8 mouse cellular contexts compared by ENCODE assay signal in genomic region chr10:80741634-80742179, GRCm38 (mm10). TPM values are rescaled to one million over a fixed set of nuclear protein-coding genes. Genes with fewer than 3 reads are reported as not detected.
A peak's percentile ranks its signal among the peaks of the same experiment; 100 is the strongest.
DNase-seq lines count a peak whose midpoint lies in the region; ATAC-seq and TF ChIP-seq lines count a peak whose summit lies in the region.

No protein-coding gene starts in this region.

- H3K9ac ChIP-seq in kidney, embryonic 16.5 days (replicated peaks; ENCODE audit: low read length), result peak overlapping the region; percentile 97
- peak overlapping the region; percentile 97 for H3K9ac ChIP-seq in forebrain, embryonic 12.5 days
- H3K9ac ChIP-seq in liver, embryonic 11.5 days (ENCODE audit: low read depth, low read length), result peak overlapping the region; percentile 96
- peak overlapping the region; percentile 97 for H3K9ac ChIP-seq in stomach, postnatal 0 days (ENCODE audit: low read length)

- TF ChIP-seq EP300 in stomach, postnatal 0 days (optimal IDR thresholded peaks at IDR 0.05), result no peak

- TF ChIP-seq CTCF in bone marrow, adult 2 months (IDR thresholded peaks at IDR 0.05; ENCODE audit: control insufficient read depth, insufficient read depth, low read length), result no peak
- peak; percentile 8; the same call in 1 of the 2 replicates for TF ChIP-seq CTCF in stomach, postnatal 0 days (IDR thresholded peaks at IDR 0.05; ENCODE audit: low read depth)

- peak overlapping the region; percentile 95 for H3K4me2 ChIP-seq in kidney, embryonic 16.5 days (replicated peaks; ENCODE audit: low read depth, low read length)
- H3K4me2 ChIP-seq in forebrain, embryonic 12.5 days, result peak overlapping the region; percentile 96
- peak overlapping the region; percentile 99 for H3K4me2 ChIP-seq in liver, embryonic 11.5 days
- H3K4me2 ChIP-seq in stomach, postnatal 0 days (replicated peaks; ENCODE audit: low read depth), result peak overlapping the region; percentile 90

- H3K27ac ChIP-seq in kidney, embryonic 16.5 days (ENCODE audit: low read length), result peak overlapping the region; percentile 76; the same call in 1 of the 2 replicates
- H3K27ac ChIP-seq in bone marrow, adult 2 months (ENCODE audit: control insufficient read depth, insufficient read depth, low read depth, low read length, poor library complexity), result peak overlapping the region; percentile 46
- peak overlapping the region; percentile 89 for H3K27ac ChIP-seq in forebrain, embryonic 12.5 days
- H3K27ac ChIP-seq in liver, embryonic 11.5 days (ENCODE audit: low read depth, low read length), result peak overlapping the region; percentile 86
- peak overlapping the region; percentile 88 for H3K27ac ChIP-seq in stomach, postnatal 0 days (replicated peaks)

- TF ChIP-seq POLR2A in bone marrow, adult 2 months (IDR thresholded peaks at IDR 0.05; ENCODE audit: borderline replicate concordance, control insufficient read depth, low read depth, low read length), result no peak

- under 1% methylated on average over 46 of the region's 46 CpGs for WGBS in kidney, embryonic 16.5 days
- under 1% methylated on average over 46 of the region's 46 CpGs for WGBS in bone marrow, adult 2 months
- WGBS in forebrain, embryonic 12.5 days, result 0% methylated on average over 40 of the region's 46 CpGs
- under 1% methylated on average over 46 of the region's 46 CpGs for WGBS in liver, embryonic 11.5 days
- WGBS in stomach, postnatal 0 days, result 0% methylated on average over 46 of the region's 46 CpGs

- H3K4me3 ChIP-seq in kidney, embryonic 16.5 days (ENCODE audit: low read length), result peak overlapping the region; percentile 100
- H3K4me3 ChIP-seq in bone marrow, adult 2 months (replicated peaks; ENCODE audit: control insufficient read depth, low read depth, low read length), result peak overlapping the region; percentile 85
- peak overlapping the region; percentile 97 for H3K4me3 ChIP-seq in forebrain, embryonic 12.5 days (replicated peaks)
- H3K4me3 ChIP-seq in liver, embryonic 11.5 days (ENCODE audit: low read depth, low read length), result peak overlapping the region; percentile 91
- peak overlapping the region; percentile 99 for H3K4me3 ChIP-seq in stomach, postnatal 0 days (ENCODE audit: low read depth, low read length)

- no peaks in the 10 kb centered on the region for H3K9me3 ChIP-seq in kidney, embryonic 16.5 days (ENCODE audit: low read length)
- H3K9me3 ChIP-seq in forebrain, embryonic 12.5 days, result no peaks in the 10 kb centered on the region
- H3K9me3 ChIP-seq in liver, embryonic 11.5 days (ENCODE audit: control insufficient read depth, low read length), result no peaks in the 10 kb centered on the region
- H3K9me3 ChIP-seq in stomach, postnatal 0 days (ENCODE audit: control insufficient read depth, low read length), result no peaks in the 10 kb centered on the region

- H3K27me3 ChIP-seq in kidney, embryonic 16.5 days (ENCODE audit: insufficient read depth, low read length), result no peaks in the 10 kb centered on the region
- H3K27me3 ChIP-seq in forebrain, embryonic 12.5 days, result no peaks in the 10 kb centered on the region
- H3K27me3 ChIP-seq in liver, embryonic 11.5 days (replicated peaks; ENCODE audit: control insufficient read depth, insufficient read depth, low read length), result no peaks in the 10 kb centered on the region
- no peaks in the 10 kb centered on the region for H3K27me3 ChIP-seq in stomach, postnatal 0 days (ENCODE audit: control insufficient read depth, insufficient read depth, low read length)

- H3K4me1 ChIP-seq in kidney, embryonic 16.5 days (ENCODE audit: insufficient read depth, low read length), result peaks cover 25% of the 10 kb centered on the region
- peaks cover 9% of the 10 kb centered on the region; the same call in 1 of the 2 replicates for H3K4me1 ChIP-seq in bone marrow, adult 2 months (ENCODE audit: control insufficient read depth, insufficient read depth, low read length)
- H3K4me1 ChIP-seq in forebrain, embryonic 12.5 days, result peaks cover 35% of the 10 kb centered on the region
- peaks cover 31% of the 10 kb centered on the region for H3K4me1 ChIP-seq in liver, embryonic 11.5 days (replicated peaks; ENCODE audit: control insufficient read depth, insufficient read depth, low read length)
- peaks cover 10% of the 10 kb centered on the region; the same call in 1 of the 2 replicates for H3K4me1 ChIP-seq in stomach, postnatal 0 days (replicated peaks; ENCODE audit: control insufficient read depth, insufficient read depth)

- H3K36me3 ChIP-seq in kidney, embryonic 16.5 days (ENCODE audit: insufficient read depth, low read length), result no peaks in the 10 kb centered on the region
- peaks cover 9% of the 10 kb centered on the region; the same call in 1 of the 2 replicates for H3K36me3 ChIP-seq in forebrain, embryonic 12.5 days (replicated peaks)
- peaks cover 4% of the 10 kb centered on the region; the same call in 1 of the 2 replicates for H3K36me3 ChIP-seq in liver, embryonic 11.5 days (ENCODE audit: control insufficient read depth, insufficient read depth, low read length)
- H3K36me3 ChIP-seq in stomach, postnatal 0 days (ENCODE audit: control insufficient read depth, insufficient read depth, low read length), result no peaks in the 10 kb centered on the region; the same call in 1 of the 2 replicates

- DNase-seq in kidney, adult 18-20 months, result no peak
- DNase-seq in liver, embryonic 11.5 days (ENCODE audit: low spot score), result no peak
- DNase-seq in stomach, postnatal 0 days (ENCODE audit: low spot score), result no peak
- DNase-seq in yolk sac, embryonic 10.5 days (ENCODE audit: low spot score), result no peak
- no peak for DNase-seq in urinary bladder, postnatal 25 days (ENCODE audit: low spot score)

- ATAC-seq in kidney, embryonic 16.5 days (ENCODE audit: low FRiP score, low TSS enrichment), result peak; percentile 3; the same call in 1 of the 2 replicates
- ATAC-seq in forebrain, embryonic 12.5 days (ENCODE audit: low FRiP score), result peak; percentile 24
- no peak for ATAC-seq in liver, embryonic 11.5 days (replicated peaks; ENCODE audit: low FRiP score)
- no peak for ATAC-seq in stomach, postnatal 0 days (ENCODE audit: low FRiP score, low TSS enrichment)

RNA-seq across cellular contexts. Expression of gene Ap3d1, which starts 0.4 kb away (rescaled TPM):
- polyA plus RNA-seq in kidney, embryonic 16.5 days (2015; fragmentation: Nextera tagmentation; extraction: Ambion mirVana), result 67.7 and 68.8 TPM in 2 replicates
- 35.9 and 68.0 TPM in 2 replicates for polyA plus RNA-seq in bone marrow, adult 2 months (2011; ENCODE audit: insufficient read depth, insufficient read length, low replicate concordance, missing spikeins)
- 87.5 and 89.3 TPM in 2 replicates for polyA plus RNA-seq in forebrain, embryonic 12.5 days (2016; fragmentation: Nextera tagmentation; extraction: Ambion mirVana)
- polyA plus RNA-seq in liver, embryonic 11.5 days (2014; fragmentation: Nextera tagmentation; extraction: Ambion mirVana), result 53.1 and 53.2 TPM in 2 replicates
- polyA plus RNA-seq in stomach, postnatal 0 days (2015; fragmentation: Nextera tagmentation; extraction: Ambion mirVana), result 38.7 and 42.7 TPM in 2 replicates

RNA-seq across cellular contexts. Expression of gene Dot1l, which starts 13.3 kb away (rescaled TPM):
- polyA plus RNA-seq in kidney, embryonic 16.5 days (2015; fragmentation: Nextera tagmentation; extraction: Ambion mirVana), result 17.3 and 20.7 TPM in 2 replicates
- 30.8 and 55.1 TPM in 2 replicates for polyA plus RNA-seq in bone marrow, adult 2 months (2011; ENCODE audit: insufficient read depth, insufficient read length, low replicate concordance, missing spikeins)
- 27.6 and 28.2 TPM in 2 replicates for polyA plus RNA-seq in forebrain, embryonic 12.5 days (2016; fragmentation: Nextera tagmentation; extraction: Ambion mirVana)
- 23.9 and 28.2 TPM in 2 replicates for polyA plus RNA-seq in liver, embryonic 11.5 days (2014; fragmentation: Nextera tagmentation; extraction: Ambion mirVana)
- polyA plus RNA-seq in stomach, postnatal 0 days (2015; fragmentation: Nextera tagmentation; extraction: Ambion mirVana), result 5.4 and 6.2 TPM in 2 replicates

RNA-seq across cellular contexts. Expression of gene Izumo4, which starts 39.7 kb away (rescaled TPM):
- polyA plus RNA-seq in kidney, embryonic 16.5 days (2015; fragmentation: Nextera tagmentation; extraction: Ambion mirVana), result 23.3 and 23.8 TPM in 2 replicates
- polyA plus RNA-seq in bone marrow, adult 2 months (2011; ENCODE audit: insufficient read depth, insufficient read length, low replicate concordance, missing spikeins), result 22.9 and 33.3 TPM in 2 replicates
- 20.6 and 21.6 TPM in 2 replicates for polyA plus RNA-seq in forebrain, embryonic 12.5 days (2016; fragmentation: Nextera tagmentation; extraction: Ambion mirVana)
- polyA plus RNA-seq in liver, embryonic 11.5 days (2014; fragmentation: Nextera tagmentation; extraction: Ambion mirVana), result 5.7 and 6.8 TPM in 2 replicates
- 14.8 and 18.0 TPM in 2 replicates for polyA plus RNA-seq in stomach, postnatal 0 days (2015; fragmentation: Nextera tagmentation; extraction: Ambion mirVana)

RNA-seq across cellular contexts. Expression of gene Mob3a, which starts 39.9 kb away (rescaled TPM):
- polyA plus RNA-seq in kidney, embryonic 16.5 days (2015; fragmentation: Nextera tagmentation; extraction: Ambion mirVana), result 43.1 and 43.2 TPM in 2 replicates
- polyA plus RNA-seq in bone marrow, adult 2 months (2011; ENCODE audit: insufficient read depth, insufficient read length, low replicate concordance, missing spikeins), result 16.3 and 45.8 TPM in 2 replicates
- 52.4 and 54.1 TPM in 2 replicates for polyA plus RNA-seq in forebrain, embryonic 12.5 days (2016; fragmentation: Nextera tagmentation; extraction: Ambion mirVana)
- polyA plus RNA-seq in liver, embryonic 11.5 days (2014; fragmentation: Nextera tagmentation; extraction: Ambion mirVana), result 56.7 and 57.3 TPM in 2 replicates
- polyA plus RNA-seq in stomach, postnatal 0 days (2015; fragmentation: Nextera tagmentation; extraction: Ambion mirVana), result 22.9 and 23.9 TPM in 2 replicates

RNA-seq across cellular contexts. Expression of gene Sf3a2, which starts 56.3 kb away (rescaled TPM):
- 71.2 and 87.3 TPM in 2 replicates for polyA plus RNA-seq in kidney, embryonic 16.5 days (2015; fragmentation: Nextera tagmentation; extraction: Ambion mirVana)
- 26.5 and 34.5 TPM in 2 replicates for polyA plus RNA-seq in bone marrow, adult 2 months (2011; ENCODE audit: insufficient read depth, insufficient read length, low replicate concordance, missing spikeins)
- 77.1 and 89.4 TPM in 2 replicates for polyA plus RNA-seq in forebrain, embryonic 12.5 days (2016; fragmentation: Nextera tagmentation; extraction: Ambion mirVana)
- 116 and 121 TPM in 2 replicates for polyA plus RNA-seq in liver, embryonic 11.5 days (2014; fragmentation: Nextera tagmentation; extraction: Ambion mirVana)
- polyA plus RNA-seq in stomach, postnatal 0 days (2015; fragmentation: Nextera tagmentation; extraction: Ambion mirVana), result 27.7 and 31.8 TPM in 2 replicates

Comparison
In these comparisons a context has a peak if more than half of its experiments do, and no peak if none do; other contexts are left out.
1. ATAC-seq: peak in kidney, embryonic 16.5 days (single experiment) and forebrain, embryonic 12.5 days (single experiment); none in liver, embryonic 11.5 days (single experiment) and stomach, postnatal 0 days (single experiment).
2. Peak in every context shown above with its lines, with median percentiles within 50 percentile points of each other: H3K27ac ChIP-seq, H3K4me2 ChIP-seq, H3K4me3 ChIP-seq and H3K9ac ChIP-seq.